Mouse (Mus musculus) liver, adult 2 months (tissue): ENCODE results near the gene Scn1b. TPM values are rescaled to one million over a fixed set of nuclear protein-coding genes. Genes with fewer than 3 reads are reported as not detected.

ENCODE experiments used
- DNase-seq: peaks from one replicate; pipeline ENCODE4 v3.0.0-alpha.2; 2011; ENCODE audit warnings: low read depth, low spot score; ENCODE audit errors: extremely low read depth
- H3K27ac ChIP-seq: fragments of 200-500 bp; replicated peaks from 2 replicates; pipeline ENCODE4 v1.5.1; 2012; ENCODE audit warnings: low read depth, mild to moderate bottlenecking, control low read depth, inconsistent platforms, low read length; ENCODE audit not compliant: insufficient read depth
- H3K27me3 ChIP-seq: fragments of 200-500 bp; 2 replicates; pipeline ENCODE4 v1.6.1; 2012; ENCODE audit warnings: mild to moderate bottlenecking, moderate library complexity, low read length, inconsistent platforms; ENCODE audit not compliant: control insufficient read depth, insufficient read depth
- H3K36me3 ChIP-seq: fragments of 200-500 bp; 2 replicates; pipeline ENCODE4 v1.6.1; 2012; ENCODE audit warnings: low read length, inconsistent platforms; ENCODE audit not compliant: control insufficient read depth, insufficient read depth
- H3K4me1 ChIP-seq: fragments of 200-500 bp; 2 replicates; pipeline ENCODE4 v1.6.1; 2011; ENCODE audit warnings: low read length; ENCODE audit not compliant: control insufficient read depth, insufficient read depth
- H3K4me3 ChIP-seq: fragments of 200-500 bp; 2 replicates; pipeline ENCODE4 v1.5.1; 2011; ENCODE audit warnings: low read depth, mild to moderate bottlenecking, control low read depth, low read length, moderate library complexity; ENCODE audit not compliant: insufficient read depth
- H3K79me2 ChIP-seq: fragments of 200-500 bp; 2 replicates; pipeline ENCODE4 v1.6.1; 2012; ENCODE audit warnings: inconsistent platforms, mild to moderate bottlenecking, low read length, moderate library complexity; ENCODE audit not compliant: control insufficient read depth, insufficient read depth
- H3K9ac ChIP-seq: fragments of 200-500 bp; 2 replicates; pipeline ENCODE4 v1.6.1; 2012; ENCODE audit warnings: low read depth, mild to moderate bottlenecking, control low read depth, inconsistent platforms, low read length
- CTCF ChIP-seq: fragments of 200-500 bp; IDR thresholded peaks from 2 replicates; pipeline ENCODE4 v1.5.1; 2011; ENCODE audit warnings: low read depth, low read length, control low read depth
- POLR2A ChIP-seq: fragments of 200-500 bp; IDR thresholded peaks from 2 replicates; pipeline ENCODE4 v1.6.1; 2011; ENCODE audit warnings: low read length, control low read depth; ENCODE audit not compliant: insufficient read depth; ENCODE audit errors: extremely low read depth
- WGBS: fragments of 180-500 bp; shearing (Covaris S2); methylation state at CpG from one replicate; pipeline ENCODE4 v1.1.7; 2018; 5-methylcytosine and 5-hydroxymethylcytosine counted together
- polyA plus RNA-seq: library from polyadenylated mRNA; depleted of rRNA; stranded (reverse); fragments of >200 nt; gene quantifications from 2 replicates; pipeline ENCODE4 v1.2.3, GENCODE M21; 2012
- total RNA-seq: library from RNA; depleted of rRNA; stranded (reverse); fragments of >200 nt; gene quantifications from 2 replicates; pipeline ENCODE4 v1.2.3, GENCODE M21; 2014

Gene Scn1b
- total and polyA plus RNA-seq, 2 experiments: 2.4 to 7.1 TPM

- Histone ChIP-seq H3K4me3 (no peak overlapping the region), H3K9ac (no peak overlapping the region), H3K27me3 (no peaks in the 10 kb centered on the region), H3K4me1 (0 out of 2 replicates have a peak, but pooled peaks cover 1% of the 10 kb centered on the region), H3K27ac (no peak overlapping the region), H3K79me2 (no peaks in the 10 kb centered on the region), H3K36me3 (peaks cover 7% of the 10 kb centered on the region; the same call in 1 of the 2 replicates)
- TF ChIP-seq CTCF (peak; percentile 28), POLR2A (no peak)
- no peak for DNase-seq
- WGBS: 47% methylated on average over 12 of the region's 12 CpGs
Measured at GRCm38 (mm10) chr7:31094774-31095501, 31.9 kb downstream of the Scn1b start.

GRCm38 (mm10) chr7:31089721-31090120 lies 37.1 kb downstream of the Scn1b start:
- TF ChIP-seq CTCF: no peak
- TF ChIP-seq POLR2A: no peak
- no peak overlapping the region for H3K27ac ChIP-seq
- DNase-seq: no peak
- H3K4me1 ChIP-seq: peaks cover 15% of the 10 kb centered on the region
- H3K9ac ChIP-seq: no peak overlapping the region
- WGBS: 88% methylated on average over 2 of the region's 2 CpGs
- no peaks in the 10 kb centered on the region for H3K79me2 ChIP-seq
- H3K36me3 ChIP-seq: no peaks in the 10 kb centered on the region
- H3K27me3 ChIP-seq: no peaks in the 10 kb centered on the region
- H3K4me3 ChIP-seq: no peak overlapping the region

GRCm38 (mm10) chr7:31088206-31088605 lies 38.6 kb downstream of the Scn1b start:
- H3K79me2 ChIP-seq: no peaks in the 10 kb centered on the region
- peak; percentile 94 for DNase-seq
- peak overlapping the region; percentile 5; the same call in 1 of the 2 replicates for H3K27ac ChIP-seq
- no peak overlapping the region for H3K9ac ChIP-seq
- H3K4me3 ChIP-seq: no peak overlapping the region
- WGBS: 26% methylated on average over 3 of the region's 3 CpGs
- TF ChIP-seq POLR2A (no peak), CTCF (no peak)
- H3K27me3 ChIP-seq: no peaks in the 10 kb centered on the region
- H3K36me3 ChIP-seq: no peaks in the 10 kb centered on the region
- peaks cover 26% of the 10 kb centered on the region for H3K4me1 ChIP-seq

- Histone ChIP-seq H3K27ac (no peak overlapping the region), H3K4me1 (peaks cover 30% of the 10 kb centered on the region), H3K9ac (no peak overlapping the region), H3K79me2 (no peaks in the 10 kb centered on the region), H3K36me3 (no peaks in the 10 kb centered on the region), H3K4me3 (no peak overlapping the region), H3K27me3 (no peaks in the 10 kb centered on the region)
- 62% methylated on average over 2 of the region's 2 CpGs for WGBS
- TF ChIP-seq CTCF (no peak), POLR2A (no peak)
- no peak for DNase-seq
Measured at GRCm38 (mm10) chr7:31087262-31087661, 39.5 kb downstream of the Scn1b start.

- Histone ChIP-seq H3K4me1 (peaks cover 30% of the 10 kb centered on the region), H3K4me3 (no peak overlapping the region), H3K36me3 (no peaks in the 10 kb centered on the region), H3K9ac (no peak overlapping the region), H3K27me3 (no peaks in the 10 kb centered on the region), H3K27ac (no peak overlapping the region), H3K79me2 (no peaks in the 10 kb centered on the region)
- TF ChIP-seq POLR2A: no peak
- no peak for TF ChIP-seq CTCF
- no peak for DNase-seq
- whole genome bisulfite sequencing: 96% methylated on average over 9 of the region's 9 CpGs
Measured at GRCm38 (mm10) chr7:31086175-31086755, 40.5 kb downstream of the Scn1b start.

GRCm38 (mm10) chr7:31085171-31085570 lies 41.6 kb downstream of the Scn1b start:
- Histone ChIP-seq H3K4me3 (no peak overlapping the region), H3K27me3 (no peaks in the 10 kb centered on the region), H3K36me3 (no peaks in the 10 kb centered on the region), H3K9ac (no peak overlapping the region), H3K79me2 (no peaks in the 10 kb centered on the region), H3K27ac (0 out of 2 replicates have a peak overlapping the region, but pooled peaks have one; percentile 4), H3K4me1 (peaks cover 33% of the 10 kb centered on the region)
- TF ChIP-seq POLR2A (no peak), CTCF (no peak)
- DNase-seq: no peak
- WGBS: 52% methylated on average over 3 of the region's 3 CpGs
